Mouse (Mus musculus): ENCODE data around the gene Utp3.
"Not testable (repeated sequence)": the region's sequence is repeated elsewhere in the genome, so short reads cannot be mapped to it uniquely, and the experiment has no call there.

Gene Utp3

DNA sequence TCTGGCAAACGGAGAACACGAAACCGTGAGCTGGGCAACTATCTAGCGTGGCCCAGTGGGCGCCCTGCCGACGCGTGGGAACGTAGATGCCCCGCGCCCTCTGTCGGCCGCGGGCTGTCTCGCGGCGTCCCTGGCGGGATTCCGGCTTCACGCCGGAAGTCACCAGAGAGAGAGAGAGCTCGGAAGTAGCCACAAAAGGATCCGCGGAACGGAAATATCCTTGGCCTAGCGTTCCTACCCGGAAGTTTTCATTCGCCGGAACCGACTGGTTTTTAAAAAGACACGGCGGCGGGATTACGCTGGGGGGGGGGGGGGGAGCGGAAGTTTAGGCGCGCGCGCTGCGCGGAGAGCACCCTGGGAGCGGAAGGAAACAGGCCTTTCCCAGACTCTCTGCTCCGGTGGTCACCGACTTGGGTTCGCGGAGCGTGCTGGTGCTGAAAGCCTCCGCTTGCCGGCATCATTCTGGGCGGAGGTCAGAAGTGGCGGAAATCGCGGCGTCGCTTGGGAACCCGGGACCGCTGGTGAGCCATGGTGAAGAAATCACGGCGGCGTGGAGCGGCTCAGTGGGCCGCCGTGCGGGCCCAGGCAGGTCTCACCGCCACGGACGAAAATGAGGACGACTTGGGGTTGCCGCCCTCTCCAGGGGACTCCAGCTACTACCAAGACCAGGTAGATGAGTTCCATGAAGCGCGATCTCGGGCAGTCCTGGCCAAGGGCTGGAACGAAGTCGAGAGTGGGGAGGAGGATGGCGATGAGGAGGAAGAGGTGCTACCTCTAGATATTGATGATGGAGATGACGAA, at the start of gene Utp3:
Utp3 (plus strand) TSS at position 377 of the 801 bp plus-strand sequence.
- in situ Hi-C loops (cut with MboI, MseI) = loop anchor here (10.0 kb wide), 1 partner anchor 1739 kb away; no protein-coding TSS in a partner anchor

GRCm38 (mm10) chr5:88508555-88508954, 45.7 kb upstream of the Utp3 start:
- in situ Hi-C loops (cut with MboI, MseI) = no loop called here

- in situ Hi-C loops (cut with MboI, MseI) = no loop called here
Observed at GRCm38 (mm10) chr5:88508990-88509389, 45.3 kb upstream of the Utp3 start.

DNA sequence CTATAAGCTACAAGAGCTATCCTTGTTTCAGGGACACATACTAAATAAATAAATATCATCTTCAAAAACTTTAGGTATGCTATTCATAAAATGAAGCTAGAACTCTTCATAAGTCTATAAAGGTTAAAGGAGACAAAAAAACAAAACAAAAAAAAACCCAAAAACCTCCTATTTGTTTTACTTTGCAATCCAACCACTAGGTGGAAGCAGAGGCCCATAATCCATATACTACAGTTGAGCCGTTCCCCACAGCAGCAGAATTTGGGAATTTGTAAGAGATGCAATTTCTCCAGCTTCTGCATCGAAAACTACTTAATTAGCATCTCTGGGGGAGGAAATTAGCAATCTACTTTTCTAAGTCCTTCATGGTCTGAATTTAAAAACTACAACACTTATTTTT, 35.0 kb upstream of the Utp3 start:
- in situ Hi-C loops (cut with MboI, MseI) = no loop called here

DNA sequence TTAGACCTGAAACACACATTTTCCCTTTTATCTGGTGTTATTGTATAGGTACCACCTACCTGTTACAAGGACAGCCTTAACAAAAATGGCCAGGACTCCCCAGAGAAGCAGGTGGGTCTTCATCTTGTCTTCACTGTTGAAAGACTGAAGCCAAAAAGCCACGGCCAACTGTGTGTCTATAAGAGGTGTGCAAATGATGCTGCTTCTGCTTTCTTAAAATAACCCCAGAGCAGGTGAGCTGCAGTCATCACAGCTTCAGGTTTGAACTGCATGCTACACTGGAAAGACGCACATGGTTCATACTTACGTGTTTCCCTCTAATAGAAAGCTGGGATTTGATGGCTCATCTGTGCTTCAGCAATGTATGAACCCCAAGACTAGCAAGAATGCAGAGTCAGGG, 26.6 kb upstream of the Utp3 start, which contains the start of gene Jchain:
Jchain (minus strand) TSS at position 235 of the 400 bp plus-strand sequence.
- in situ Hi-C loops (cut with MboI, MseI) = no loop called here

- in situ Hi-C loops (cut with MboI, MseI) = no loop called here
Observed at GRCm38 (mm10) chr5:88530908-88531307, 23.4 kb upstream of the Utp3 start.

- in situ Hi-C loops (cut with MboI, MseI) = no loop called here
Observed at GRCm38 (mm10) chr5:88534697-88535096, 19.6 kb upstream of the Utp3 start.

DNA sequence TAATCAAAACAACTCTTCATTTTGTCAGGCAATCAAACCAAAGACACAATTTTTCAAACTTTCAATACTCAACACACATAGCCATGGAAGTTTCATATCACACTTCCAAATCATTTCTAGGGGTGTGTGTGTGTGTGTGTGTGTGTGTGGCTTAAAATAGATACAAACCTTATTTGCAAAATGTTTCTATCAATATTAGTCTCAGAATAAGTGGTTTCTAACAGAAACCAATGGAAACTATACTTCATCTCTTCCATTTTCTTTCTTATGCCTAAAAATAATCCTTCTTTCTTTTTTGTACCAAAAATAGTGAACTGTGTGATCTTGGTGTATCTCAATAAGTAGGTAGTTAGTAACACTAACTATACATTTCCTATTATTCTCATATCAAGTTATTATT, 13.4 kb upstream of the Utp3 start:
- in situ Hi-C loops (cut with MboI, MseI) = no loop called here

DNA sequence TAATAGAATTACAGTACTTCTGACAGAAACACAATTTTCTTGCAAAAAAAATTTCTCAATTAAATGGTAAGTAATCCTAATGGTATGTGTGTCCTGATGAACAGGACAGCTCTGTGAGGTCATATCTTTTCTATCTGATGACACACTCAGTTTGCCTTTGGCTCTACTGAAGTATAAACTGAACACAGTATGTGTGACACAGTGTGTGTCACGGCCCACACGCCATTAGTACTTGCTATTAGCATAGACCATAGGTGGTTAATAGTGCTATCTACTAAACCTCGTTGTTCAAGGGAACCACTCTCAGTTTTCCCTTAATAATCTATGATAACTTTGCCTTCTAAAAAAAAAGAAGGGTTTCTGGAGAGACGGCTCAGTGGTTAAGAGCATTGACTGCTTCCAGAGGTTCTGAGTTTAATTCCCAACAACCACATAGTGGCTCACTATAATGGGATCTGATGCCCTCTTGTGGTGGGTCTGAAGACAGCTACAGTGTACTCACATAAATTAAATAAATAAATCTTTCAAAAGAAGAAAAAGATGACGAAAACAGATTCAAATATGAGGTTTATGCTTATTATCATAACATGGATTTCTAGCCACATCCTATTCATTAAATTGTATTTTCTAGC, 11.5 kb upstream of the Utp3 start:
- in situ Hi-C loops (cut with MboI, MseI) = no loop called here

- in situ Hi-C loops (cut with MboI, MseI) = not testable (repeated sequence)
Observed at GRCm38 (mm10) chr5:88544411-88544810, 9.9 kb upstream of the Utp3 start.

DNA sequence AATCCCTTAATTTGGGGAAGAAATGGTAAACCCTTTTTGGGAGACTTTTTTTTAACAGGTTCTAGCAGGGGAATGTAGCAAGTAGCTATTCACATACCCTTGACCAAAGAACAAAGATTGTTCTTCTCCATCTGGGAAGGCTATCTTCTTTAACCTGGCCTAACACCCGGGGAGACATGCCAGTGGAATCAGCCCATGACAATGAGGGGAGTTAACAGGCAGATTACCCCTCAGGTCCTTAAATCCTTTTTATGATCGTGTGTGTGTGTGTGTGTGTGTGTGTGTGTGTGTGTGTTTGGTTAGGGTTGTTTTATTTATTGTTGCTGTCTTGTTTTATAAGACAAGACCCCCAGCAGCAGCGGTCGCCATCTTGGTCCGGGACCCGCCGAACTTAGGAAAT, 8.7 kb upstream of the Utp3 start:
- in situ Hi-C loops (cut with MboI, MseI) = no loop called here

GRCm38 (mm10) chr5:88553271-88554085, 784 bp upstream of the Utp3 start:
- in situ Hi-C loops (cut with MboI, MseI) = loop anchor here (10.0 kb wide), 1 partner anchor 1739 kb away; no protein-coding TSS in a partner anchor

DNA sequence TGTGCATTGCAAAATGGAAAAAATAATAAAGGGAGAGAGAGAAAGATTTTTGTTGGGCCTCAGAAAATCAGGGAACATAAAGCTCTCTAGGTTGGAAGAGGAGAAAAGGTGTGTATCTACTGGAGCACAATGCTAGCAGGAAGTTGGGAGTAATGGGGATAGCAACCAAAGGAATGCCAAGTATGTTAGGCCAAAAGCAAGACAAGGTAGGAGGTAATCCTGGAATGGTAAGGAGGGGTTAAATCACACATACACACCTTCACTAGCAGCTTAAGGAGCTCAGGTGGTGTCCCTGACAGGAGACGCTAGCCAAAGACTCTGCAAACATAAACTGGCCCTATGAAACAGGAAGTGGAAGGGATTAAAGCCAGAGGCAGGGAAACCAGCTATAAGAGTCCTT, 4.7 kb downstream of the Utp3 start:
- in situ Hi-C loops (cut with MboI, MseI) = loop anchor here (10.0 kb wide), 1 partner anchor 1744 kb away; no protein-coding TSS in a partner anchor

- in situ Hi-C loops (cut with MboI, MseI) = loop anchor here (10.0 kb wide), 1 partner anchor 114 kb away; the partner anchor contains the start of gene Grsf1
Observed at GRCm38 (mm10) chr5:88561080-88561814, 7.0 kb downstream of the Utp3 start.

DNA sequence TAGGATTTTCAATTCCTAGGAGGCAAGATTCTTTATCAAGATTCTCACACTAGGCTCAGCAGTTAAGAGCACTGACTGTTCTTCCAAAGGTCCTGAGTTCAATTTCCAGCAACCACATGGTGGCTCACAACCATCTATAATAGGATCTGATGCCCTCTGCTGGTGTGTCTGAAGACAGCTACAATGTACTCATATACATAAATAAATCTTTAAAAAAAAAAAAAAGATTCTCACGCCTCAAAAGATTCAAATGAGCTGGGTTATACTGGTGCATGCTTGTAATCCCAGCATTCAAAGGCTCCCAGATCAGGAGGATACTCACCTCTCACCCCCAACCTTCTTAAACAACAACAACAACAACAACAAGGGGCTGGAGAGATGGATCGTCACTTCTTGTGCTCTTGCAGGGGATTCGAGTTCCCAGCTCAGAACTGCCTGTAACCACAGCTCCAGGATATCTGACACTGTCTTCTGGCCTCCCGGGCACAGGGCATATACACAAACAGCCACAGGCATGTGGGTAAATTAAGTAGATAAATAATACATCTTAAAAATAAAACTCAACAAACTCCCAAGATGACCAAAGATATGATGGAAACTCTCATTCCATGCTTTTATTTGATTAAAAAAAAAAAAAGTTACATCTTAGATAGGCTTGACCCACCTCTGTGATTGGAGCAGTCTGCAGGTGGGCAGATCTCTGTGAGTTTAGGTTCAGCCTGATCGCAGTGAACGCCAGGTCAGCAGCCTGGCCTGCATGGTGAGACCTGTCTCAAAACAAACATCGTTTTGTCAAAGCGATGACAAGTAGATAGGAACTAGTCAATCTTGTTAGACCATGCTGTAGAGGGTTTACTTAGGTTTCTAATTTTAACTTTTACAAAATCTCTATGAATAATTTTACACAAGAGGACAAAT, 8.9 kb downstream of the Utp3 start:
- in situ Hi-C loops (cut with MboI, MseI) = loop anchor here (10.0 kb wide), 1 partner anchor 112 kb away; the partner anchor contains the start of gene Grsf1

GRCm38 (mm10) chr5:88564501-88565147, 10.4 kb downstream of the Utp3 start, which contains the start of gene Rufy3:
Gene Rufy3, plus strand, starts transcription at chr5:88565040.
- in situ Hi-C loops (cut with MboI, MseI) = loop anchor here (10.0 kb wide), 1 partner anchor 110 kb away; the partner anchor contains the start of gene Grsf1

DNA sequence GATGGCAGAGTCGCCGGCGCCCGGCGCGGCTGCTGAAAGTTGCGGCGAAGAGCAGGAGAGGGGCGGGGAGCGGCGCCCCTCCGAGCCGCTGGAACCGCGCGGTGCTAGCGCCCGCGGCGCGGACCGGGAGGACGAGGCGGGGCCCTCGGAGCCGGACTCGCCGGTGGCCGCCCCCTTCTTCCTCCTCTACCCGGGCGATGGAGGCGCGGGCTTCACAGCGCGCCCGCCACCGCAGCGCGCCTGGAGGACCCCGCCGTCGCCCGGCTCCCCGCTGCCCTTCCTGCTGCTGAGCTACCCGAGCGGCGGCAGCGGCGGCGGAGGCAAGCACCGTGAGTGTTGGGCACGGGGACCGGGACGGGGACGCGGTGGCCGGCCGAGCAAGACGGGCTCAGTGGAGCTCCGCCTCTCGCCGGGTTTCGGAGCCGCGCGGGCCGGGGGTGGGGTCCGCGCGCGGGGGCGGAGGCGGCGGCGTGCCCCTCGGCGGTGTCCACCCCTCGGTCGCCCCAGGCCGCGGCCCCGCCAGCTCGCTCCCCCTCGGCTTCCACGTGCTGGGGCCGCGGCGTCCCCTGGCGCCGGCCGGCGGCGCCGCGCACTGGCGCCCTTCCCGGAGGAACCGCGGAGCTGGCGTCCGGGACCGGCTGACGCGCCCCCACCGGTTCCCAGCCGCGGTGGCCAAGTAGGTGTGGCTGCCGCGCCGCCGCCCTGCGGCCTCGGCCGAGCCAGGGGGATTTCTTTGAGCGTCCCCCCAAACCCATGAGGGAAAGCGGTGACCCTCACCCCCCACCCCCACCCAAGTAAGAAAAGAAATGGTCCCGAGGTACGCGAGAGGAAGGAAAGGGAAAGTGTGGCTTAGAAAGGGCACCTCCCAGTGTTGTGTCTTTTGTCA, 11.1 kb downstream of the Utp3 start:
- in situ Hi-C loops (cut with MboI, MseI) = loop anchor here (10.0 kb wide), 1 partner anchor 109 kb away; the partner anchor contains the start of gene Grsf1
